Mouse (Mus musculus): ENCODE results near the gene Habp4.

Habp4 gene

GRCm38 (mm10) chr13:64161548-64161915, at the start of gene Habp4:
Habp4 (plus strand) TSS chr13:64161824.
- peak; percentile 97 to 99 for DNase-seq (ENCODE audit: low spot score in 2 of 2)

- no peak for DNase-seq (ENCODE audit: low spot score in 2 of 2)
Observed at GRCm38 (mm10) chr13:64117442-64117841, 44.2 kb upstream of the Habp4 start.

DNA sequence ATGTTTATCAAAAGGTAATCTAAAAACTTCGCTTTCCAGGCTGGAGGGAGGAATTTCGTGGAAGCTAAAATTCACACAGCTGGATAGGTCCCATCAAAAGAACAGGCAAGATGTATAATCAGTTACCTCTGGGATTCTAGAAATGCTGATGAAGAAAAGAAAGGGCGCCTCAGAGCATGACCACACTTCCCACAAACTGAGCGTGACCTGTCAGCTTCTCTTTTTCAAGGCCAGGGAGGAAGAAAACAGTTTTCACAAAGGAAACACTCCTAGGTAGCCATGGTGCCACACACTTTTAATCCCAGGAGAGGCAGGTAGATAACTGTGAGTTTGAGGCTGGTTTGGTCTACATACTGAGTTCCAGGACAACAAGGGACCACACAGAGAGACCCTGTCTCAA, 40.9 kb upstream of the Habp4 start:
- no peak for DNase-seq (ENCODE audit: low spot score in 2 of 2)

DNA sequence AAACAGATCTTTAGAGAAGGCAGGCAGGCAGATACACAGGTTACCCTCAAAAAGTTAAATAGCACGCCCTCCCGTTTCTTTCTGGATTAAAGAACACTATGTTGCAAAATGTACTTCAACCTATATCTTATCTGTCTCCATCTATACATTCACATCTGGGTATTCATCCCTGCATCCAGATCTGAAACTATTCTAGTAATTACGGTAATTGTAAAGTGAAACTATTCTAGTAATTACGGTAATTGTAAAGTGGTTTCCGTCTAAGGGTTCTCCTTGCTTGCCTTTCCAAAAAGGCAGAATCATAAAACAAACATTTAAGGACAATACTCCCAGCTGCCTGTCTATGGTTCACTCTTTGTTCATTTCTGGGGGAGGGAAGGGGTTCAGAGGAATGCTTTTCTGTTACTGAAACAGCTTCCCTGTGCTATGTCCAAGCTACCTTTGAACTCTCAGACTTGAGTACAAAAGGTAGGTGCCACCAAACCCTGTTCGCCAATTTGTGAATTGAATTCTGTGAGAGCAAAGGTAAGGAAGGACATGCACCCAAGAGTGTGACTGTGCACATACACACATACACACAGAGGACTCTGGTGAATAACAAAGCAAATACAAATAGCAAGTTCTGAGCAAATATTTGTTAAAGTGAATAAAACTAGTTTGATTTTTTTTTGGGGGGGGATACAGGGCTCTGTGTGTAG, 38.0 kb upstream of the Habp4 start:
- DNase-seq (ENCODE audit: low spot score in 2 of 2) = no peak

- DNase-seq (ENCODE audit: low spot score in 2 of 2) = no peak
Observed at GRCm38 (mm10) chr13:64124886-64125285, 36.7 kb upstream of the Habp4 start.

DNA sequence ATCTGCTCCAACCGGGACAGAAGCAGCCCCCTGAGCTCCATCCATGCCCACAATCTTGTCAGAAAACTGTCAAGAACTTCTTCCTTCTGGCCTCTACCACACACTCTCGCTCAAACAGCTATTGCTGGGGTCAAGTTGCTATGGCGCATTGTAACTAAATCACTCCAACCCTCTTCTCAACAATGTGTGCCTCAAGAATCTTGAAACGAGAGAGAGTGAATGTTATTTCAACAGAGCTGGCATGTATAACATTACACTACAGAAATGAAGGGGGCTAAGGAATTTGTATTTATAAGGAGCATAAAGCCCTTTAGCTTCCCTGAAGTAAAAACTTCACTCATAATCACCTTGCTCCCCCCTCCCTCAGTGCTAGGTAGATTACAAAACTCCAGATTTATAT, 35.3 kb upstream of the Habp4 start:
- no peak for DNase-seq (ENCODE audit: low spot score in 2 of 2)

- peak; percentile 40 to 73 for DNase-seq (ENCODE audit: low spot score in 2 of 2)
Observed at GRCm38 (mm10) chr13:64128858-64129615, 32.6 kb upstream of the Habp4 start, which contains the start of gene Slc35d2. Slc35d2 (minus strand) TSS chr13:64129368.

DNA sequence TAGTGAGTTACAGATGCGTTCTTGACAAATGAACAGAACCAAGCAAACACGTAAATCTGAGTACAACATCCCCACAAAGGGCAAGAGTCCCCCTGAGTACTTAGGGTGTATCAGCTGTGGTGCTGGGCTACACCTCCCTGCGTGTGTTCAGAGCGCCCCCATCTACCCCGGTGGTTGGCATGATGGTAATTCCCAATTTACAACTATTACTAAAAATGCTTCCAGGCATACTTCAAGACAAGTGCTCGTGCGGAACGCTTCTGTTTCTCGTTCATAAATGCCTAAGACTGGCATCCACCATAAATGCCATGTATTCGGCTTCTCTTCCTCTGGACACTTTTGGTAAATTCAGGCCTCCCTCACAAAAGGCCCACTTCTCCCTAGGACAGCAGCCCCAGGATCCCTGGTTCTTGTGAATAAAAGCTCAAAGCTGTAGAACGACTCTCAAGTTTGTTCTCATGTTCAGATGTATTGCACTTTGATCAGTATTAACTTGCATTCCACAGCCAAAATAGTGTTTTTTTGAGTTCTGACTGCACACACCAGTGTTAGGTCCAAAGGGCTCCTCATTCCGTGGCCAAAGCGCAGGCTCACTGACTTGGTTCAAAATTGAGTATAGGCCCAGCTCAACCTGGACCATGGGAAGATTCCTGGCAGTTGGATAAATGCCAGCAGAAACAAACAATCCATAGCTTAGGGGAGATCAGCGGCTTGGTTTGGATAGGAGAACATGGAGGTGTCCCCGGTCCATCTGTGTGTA, 31.8 kb upstream of the Habp4 start:
- DNase-seq (ENCODE audit: low spot score in 2 of 2) = peak; percentile 24 to 57

GRCm38 (mm10) chr13:64150121-64150520, 11.5 kb upstream of the Habp4 start:
- DNase-seq (ENCODE audit: low spot score in 2 of 2) = no peak

DNA sequence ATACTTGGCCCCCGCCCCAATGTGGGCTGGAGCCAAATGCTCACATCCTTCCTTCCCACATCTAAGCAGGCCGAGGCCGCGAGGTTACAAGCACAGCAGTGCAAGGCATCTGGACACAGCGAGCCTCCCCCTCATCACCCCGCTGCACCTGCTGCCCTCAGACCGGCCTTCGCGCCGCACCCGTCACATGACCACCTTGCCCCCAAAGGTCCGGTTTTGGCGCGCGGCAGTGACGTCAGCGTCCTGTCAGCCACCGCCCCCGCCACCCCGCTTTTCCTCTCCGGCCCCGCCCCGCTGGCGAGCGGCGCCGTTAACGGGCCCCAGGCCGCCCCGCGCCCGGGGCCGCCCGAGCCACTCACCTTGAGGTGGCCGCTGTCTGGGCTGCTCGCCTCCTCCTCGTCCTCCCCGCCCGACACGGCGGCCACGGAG, 9.4 kb upstream of the Habp4 start:
- peak; percentile 89 to 93 for DNase-seq (ENCODE audit: low spot score in 2 of 2)

GRCm38 (mm10) chr13:64152671-64153082, 8.9 kb upstream of the Habp4 start:
- peak in 1 of 2 experiments; percentile 61 for DNase-seq (ENCODE audit: low spot score in 2 of 2)

DNA sequence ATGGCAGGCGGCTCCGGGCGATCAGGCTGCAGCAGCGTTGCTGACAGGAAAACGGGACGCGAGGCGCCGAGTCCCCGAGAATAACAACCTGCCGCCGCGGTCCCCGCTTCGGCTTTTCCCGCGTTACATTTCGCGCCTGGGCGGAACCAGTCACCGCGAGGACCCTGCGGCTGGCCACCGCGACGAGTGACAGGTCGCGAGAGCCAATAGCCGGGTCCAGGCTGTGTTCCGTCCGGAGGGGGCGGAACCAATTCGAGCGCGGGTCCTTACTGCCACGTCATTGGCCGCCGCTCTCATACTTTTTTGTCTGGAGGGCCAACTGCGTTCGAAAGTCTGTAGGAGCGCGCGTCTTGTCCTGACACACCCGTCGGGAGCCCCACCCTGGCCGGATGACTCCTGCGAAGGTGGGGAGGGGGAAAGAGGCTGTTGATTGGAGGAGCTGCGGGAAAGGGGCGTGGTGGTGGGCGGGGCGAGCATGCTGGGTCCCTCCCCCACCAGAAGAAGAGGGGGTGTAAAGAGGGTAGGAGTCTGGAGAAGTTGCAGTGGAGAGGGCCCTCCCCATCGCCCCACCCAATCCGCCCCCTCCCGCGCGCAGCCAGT, 8.4 kb upstream of the Habp4 start, which contains the start of gene Zfp367:
Gene Zfp367 (minus strand): TSS at position 120 of the 600 bp plus-strand sequence.
- peak; percentile 95 to 98 for DNase-seq (ENCODE audit: low spot score in 2 of 2)

GRCm38 (mm10) chr13:64153751-64154267, 7.8 kb upstream of the Habp4 start:
- DNase-seq (ENCODE audit: low spot score in 2 of 2) = peak; percentile 33 to 53

GRCm38 (mm10) chr13:64154651-64155050, 7.0 kb upstream of the Habp4 start:
- no peak for DNase-seq (ENCODE audit: low spot score in 2 of 2)

- no peak for DNase-seq (ENCODE audit: low spot score in 2 of 2)
Observed at GRCm38 (mm10) chr13:64155171-64155571, 6.5 kb upstream of the Habp4 start.

GRCm38 (mm10) chr13:64156966-64157365, 4.7 kb upstream of the Habp4 start:
- DNase-seq (ENCODE audit: low spot score in 2 of 2) = no peak

GRCm38 (mm10) chr13:64161916-64162611, 440 bp downstream of the Habp4 start:
- no peak for DNase-seq (ENCODE audit: low spot score in 2 of 2)

DNA sequence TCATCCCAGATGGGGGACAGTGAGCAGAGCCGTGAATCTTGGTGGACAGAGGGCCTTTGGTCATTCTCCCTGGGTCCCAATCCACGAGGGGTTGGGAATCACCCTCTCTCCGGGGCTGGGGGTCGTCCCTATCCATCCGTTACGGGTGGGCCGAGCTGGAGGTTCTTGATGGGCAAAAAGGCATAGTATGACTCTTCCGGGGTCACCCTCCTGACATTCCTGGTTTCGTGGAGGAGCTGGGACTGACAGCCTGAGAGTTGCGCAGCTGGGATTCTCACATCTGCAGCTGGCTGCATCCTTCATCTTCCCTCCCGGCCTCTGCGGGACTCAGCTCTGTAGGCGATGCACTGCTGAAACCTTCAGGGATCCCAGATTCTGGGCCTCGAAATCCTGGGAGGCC, 1.0 kb downstream of the Habp4 start:
- peak in 1 of 2 experiments; percentile 29 for DNase-seq (ENCODE audit: low spot score in 2 of 2)

- DNase-seq (ENCODE audit: low spot score in 2 of 2) = no peak
Observed at GRCm38 (mm10) chr13:64163147-64163715, 1.6 kb downstream of the Habp4 start.

DNA sequence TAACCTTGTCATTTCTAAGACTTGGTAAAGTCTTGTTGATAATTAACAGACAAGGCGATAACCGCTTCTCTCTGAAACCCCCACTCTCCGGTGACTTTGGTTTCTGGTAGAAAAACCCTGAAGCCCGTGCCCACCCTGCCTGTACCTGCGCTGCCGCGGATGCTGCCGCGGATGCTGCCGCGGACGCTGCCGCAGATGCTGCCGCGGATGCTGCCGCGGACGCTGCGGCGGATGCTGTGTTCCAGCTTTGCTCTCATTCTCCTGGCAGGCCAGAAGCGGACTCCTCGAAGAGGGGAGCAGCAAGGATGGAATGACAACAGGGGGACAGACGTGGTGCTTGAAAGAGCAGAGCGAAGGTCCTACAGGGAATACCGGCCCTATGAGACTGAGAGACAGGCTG, 8.1 kb downstream of the Habp4 start:
- peak in 1 of 2 experiments; percentile 7 for DNase-seq (ENCODE audit: low spot score in 2 of 2)

GRCm38 (mm10) chr13:64178000-64178399, 16.4 kb downstream of the Habp4 start:
- DNase-seq (ENCODE audit: low spot score in 2 of 2) = peak in 1 of 2 experiments; percentile 6

All from spleen, postnatal 10 days (tissue).